Mouse (Mus musculus): ENCODE measurements around the gene Lrrc3.

The Lrrc3 gene

GRCm38 (mm10) chr10:77869651-77870050 lies 32.7 kb downstream of the Lrrc3 start:
- DNase-seq (ENCODE audit: low read depth in 1 of 2, low spot score in 2 of 2), result no peak

- no peak for DNase-seq (ENCODE audit: low read depth in 1 of 2, low spot score in 2 of 2)
These were observed 34.8 kb downstream of the Lrrc3 start for GRCm38 (mm10) chr10:77867546-77867945.

GRCm38 (mm10) chr10:77864762-77865143 lies 37.6 kb downstream of the Lrrc3 start:
- DNase-seq (ENCODE audit: low read depth in 1 of 2, low spot score in 2 of 2), result no peak

DNA sequence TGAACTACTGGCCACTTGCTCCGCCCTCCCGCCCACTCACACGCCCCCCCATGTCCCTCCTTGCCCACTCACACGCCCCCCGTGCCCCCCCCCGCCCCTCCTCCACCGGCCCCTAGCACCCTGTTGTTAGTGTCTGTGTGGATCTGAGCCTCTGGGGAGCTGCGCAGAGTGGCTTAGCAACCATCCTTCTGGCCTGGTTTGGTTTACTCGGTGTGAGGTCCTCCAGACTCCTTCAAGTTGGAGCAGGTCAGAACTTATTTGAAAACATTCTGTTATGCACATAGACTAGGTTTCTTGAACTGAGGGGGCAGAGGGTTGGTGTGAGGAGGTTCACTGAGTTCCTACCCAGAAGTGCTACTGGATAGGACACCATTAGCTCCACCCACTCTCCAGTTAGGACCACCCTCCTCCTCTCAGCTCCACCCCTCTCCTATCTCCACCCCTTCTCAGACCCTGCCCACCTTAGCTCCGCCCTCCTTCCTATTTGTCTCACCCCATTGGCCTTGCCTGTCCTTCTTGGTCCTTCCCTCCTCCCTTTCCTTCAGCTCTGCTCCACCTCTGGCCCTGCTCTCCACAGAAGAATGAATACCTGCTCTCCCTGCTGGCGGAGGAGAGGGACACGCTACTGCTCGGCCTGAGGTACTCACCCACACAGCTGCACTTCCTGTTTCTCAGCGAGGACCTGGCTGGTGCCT lies 38.1 kb downstream of the Lrrc3 start:
- DNase-seq (ENCODE audit: low read depth in 1 of 2, low spot score in 2 of 2), result no peak

- DNase-seq (ENCODE audit: low read depth in 1 of 2, low spot score in 2 of 2), result no peak
These were observed 40.7 kb downstream of the Lrrc3 start, which contains the start of gene Gm3285 for GRCm38 (mm10) chr10:77861675-77862074. Gm3285 (plus strand) TSS chr10:77861975.

GRCm38 (mm10) chr10:77852559-77852958 lies 49.8 kb downstream of the Lrrc3 start, which contains the start of gene Gm10318:
Gm10318 (plus strand) TSS chr10:77852859.
- no peak for DNase-seq (ENCODE audit: low read depth in 1 of 2, low spot score in 2 of 2)

Measured in monocyte, adult 2 months (primary cell).